Mouse (Mus musculus): ENCODE measurements around the gene Smyd4.
"Not testable (repeated sequence)": the region's sequence is repeated elsewhere in the genome, so short reads cannot be mapped to it uniquely, and the experiment has no call there.

Smyd4 gene

GRCm38 (mm10) chr11:75344716-75345115 is 3.5 kb upstream of the Smyd4 start:
- DNase-seq (ENCODE audit: low read depth, low spot score): no peak

- DNase-seq (ENCODE audit: low read depth, low spot score): no peak
These were observed 1.6 kb upstream of the Smyd4 start for GRCm38 (mm10) chr11:75346556-75347187.

- no peak for DNase-seq (ENCODE audit: low read depth, low spot score)
These were observed 1.0 kb upstream of the Smyd4 start for GRCm38 (mm10) chr11:75347188-75347585.

- DNase-seq (ENCODE audit: low read depth, low spot score): no peak
These were observed 637 bp upstream of the Smyd4 start for GRCm38 (mm10) chr11:75347596-75347995.

- DNase-seq (ENCODE audit: low read depth, low spot score): no peak
These were observed 643 bp downstream of the Smyd4 start for GRCm38 (mm10) chr11:75348890-75349261.

GRCm38 (mm10) chr11:75351225-75351624 is 3.0 kb downstream of the Smyd4 start:
- no peak for DNase-seq (ENCODE audit: low read depth, low spot score)

- no peak for DNase-seq (ENCODE audit: low read depth, low spot score)
These were observed 7.2 kb downstream of the Smyd4 start for GRCm38 (mm10) chr11:75355475-75355874.

GRCm38 (mm10) chr11:75377125-75377524 is 28.9 kb downstream of the Smyd4 start:
- DNase-seq (ENCODE audit: low read depth, low spot score): no peak

GRCm38 (mm10) chr11:75378786-75379185 is 30.6 kb downstream of the Smyd4 start:
- DNase-seq (ENCODE audit: low read depth, low spot score): not testable (repeated sequence)

GRCm38 (mm10) chr11:75383529-75383928 is 35.3 kb downstream of the Smyd4 start:
- DNase-seq (ENCODE audit: low read depth, low spot score): not testable (repeated sequence)

GRCm38 (mm10) chr11:75395611-75396010 is 47.4 kb downstream of the Smyd4 start:
- no peak for DNase-seq (ENCODE audit: low read depth, low spot score)

- DNase-seq (ENCODE audit: low read depth, low spot score): no peak
These were observed 49.2 kb downstream of the Smyd4 start for GRCm38 (mm10) chr11:75397452-75397851.

- no peak for DNase-seq (ENCODE audit: low read depth, low spot score)
These were observed 51.2 kb downstream of the Smyd4 start for GRCm38 (mm10) chr11:75399411-75399841.

- no peak for DNase-seq (ENCODE audit: low read depth, low spot score)
These were observed 51.9 kb downstream of the Smyd4 start for GRCm38 (mm10) chr11:75400099-75400498.

GRCm38 (mm10) chr11:75402271-75402690 is 54.0 kb downstream of the Smyd4 start:
- DNase-seq (ENCODE audit: low read depth, low spot score): peak; percentile 61

- no peak for DNase-seq (ENCODE audit: low read depth, low spot score)
These were observed 55.2 kb downstream of the Smyd4 start for GRCm38 (mm10) chr11:75403301-75404052.

- no peak for DNase-seq (ENCODE audit: low read depth, low spot score)
These were observed 56.6 kb downstream of the Smyd4 start for GRCm38 (mm10) chr11:75404801-75405200.

- no peak for DNase-seq (ENCODE audit: low read depth, low spot score)
These were observed 57.9 kb downstream of the Smyd4 start for GRCm38 (mm10) chr11:75406104-75406503.

GRCm38 (mm10) chr11:75406865-75407264 is 58.6 kb downstream of the Smyd4 start:
- DNase-seq (ENCODE audit: low read depth, low spot score): no peak

GRCm38 (mm10) chr11:75409679-75410575 is 61.7 kb downstream of the Smyd4 start:
- no peak for DNase-seq (ENCODE audit: low read depth, low spot score)

- no peak for DNase-seq (ENCODE audit: low read depth, low spot score)
These were observed 62.4 kb downstream of the Smyd4 start for GRCm38 (mm10) chr11:75410591-75410990.

GRCm38 (mm10) chr11:75415096-75415495 is 66.9 kb downstream of the Smyd4 start:
- no peak for DNase-seq (ENCODE audit: low read depth, low spot score)

Measured in retina, postnatal 7 days (tissue).